Mouse (Mus musculus) embryonic fibroblast, embryonic 13.5 days (primary cell): ENCODE measurements around the gene Plac1.

Experiments
- CTCF ChIP-seq: IDR thresholded peaks from 2 replicates; pipeline ENCODE4 v1.5.1; 2011; ENCODE audit warnings: mild to moderate bottlenecking, control low read depth, low read length, moderate library complexity, borderline replicate concordance; ENCODE audit not compliant: insufficient read depth
- POLR2A ChIP-seq: IDR thresholded peaks from 2 replicates; pipeline ENCODE4 v1.6.1; 2011; ENCODE audit warnings: low read depth, mild to moderate bottlenecking, control low read depth, low read length, moderate library complexity

- no peak for TF ChIP-seq CTCF
- TF ChIP-seq POLR2A, result no peak
Observed at GRCm38 (mm10) chrX:53039651-53040050, 200.3 kb downstream of the Plac1 start.
